Mouse (Mus musculus): ENCODE measurements around the gene Cep128. TPM values are rescaled to one million over a fixed set of nuclear protein-coding genes. Genes with fewer than 3 reads are reported as not detected.

Gene Cep128
- total RNA-seq, 4 experiments from 2014 or later = 4.9 to 8.1 (median 6.9) TPM

- DNase-seq (ENCODE audit: low spot score in 2 of 2) = no peak
Measured at GRCm38 (mm10) chr12:90975429-90975828, 408.8 kb downstream of the Cep128 start.

- no peak for DNase-seq (ENCODE audit: low spot score in 2 of 2)
Measured at GRCm38 (mm10) chr12:90971156-90971555, 413.1 kb downstream of the Cep128 start.

- DNase-seq (ENCODE audit: low spot score in 2 of 2) = peak; percentile 3 to 6
Measured at GRCm38 (mm10) chr12:90961386-90962017, 422.7 kb downstream of the Cep128 start.

- peak in 1 of 2 experiments; percentile 11 for DNase-seq (ENCODE audit: low spot score in 2 of 2)
Measured at GRCm38 (mm10) chr12:90954740-90955473, 429.3 kb downstream of the Cep128 start.

Small RNA genes within 50 kb of the gene (microRNA-seq; reads per million reads assigned to microRNA genes)
- gene Gm44370 = 0 reads per million in 2 experiments

Other genes with a start within 250 kb of the Cep128 start
- under 1 TPM in 3 of 4 experiments, not detected in 1; 0.10 to 0.64 (median 0.49) TPM for gene Tshr, start 154 bp upstream of the Cep128 start, total RNA-seq (2022)
- 10 to 100 TPM; 51.2 to 64.0 (median 55.6) TPM for gene Gtf2a1, start 206.1 kb upstream of the Cep128 start, total RNA-seq (2022)

All from layer of hippocampus, adult 8-10 months (tissue).